Mouse (Mus musculus): ENCODE data around the gene 2310061I04Rik. TPM values are rescaled to one million over a fixed set of nuclear protein-coding genes. Genes with fewer than 3 reads are reported as not detected.

2310061I04Rik gene
- polyA plus RNA-seq, 1 experiment from 2014 or later: 29.0 TPM

DNA sequence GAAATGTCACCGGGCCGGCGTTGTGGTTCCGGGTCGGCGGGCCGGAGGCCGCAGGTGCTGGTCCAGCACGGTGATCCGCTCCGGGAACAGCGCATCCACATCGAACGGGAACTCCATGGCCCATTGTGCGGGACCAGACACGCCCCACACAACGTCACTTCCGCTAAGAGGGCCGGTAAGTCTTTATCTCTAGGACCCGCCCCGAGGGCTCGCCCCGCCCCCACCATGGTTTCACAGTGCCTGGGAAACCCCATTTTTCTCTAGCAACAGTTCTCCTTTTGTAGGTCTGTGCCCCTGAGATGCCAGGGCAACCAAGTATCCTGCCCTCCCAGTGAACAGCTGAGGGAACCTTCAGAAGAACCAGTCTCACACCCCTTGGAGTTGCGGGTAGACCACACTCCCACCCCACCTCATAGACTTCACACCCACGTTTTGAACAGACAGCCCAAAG lies 12.7 kb upstream of the 2310061I04Rik start, which contains the start of gene Atat1:
Gene Atat1, minus strand, starts transcription at position 157 of the 451 bp plus-strand sequence.
- H3K4me3 ChIP-seq: peak within 1 kb of the TSS; percentile 85
- no peaks in the 10 kb centered on the region for H3K9me3 ChIP-seq (replicated peaks)
- WGBS: 4% methylated on average over 25 of the region's 25 CpGs
- peaks cover 25% of the 10 kb centered on the region for H3K4me1 ChIP-seq
- H3K27me3 ChIP-seq (ENCODE audit: low read depth, poor library complexity, severe bottlenecking): no peaks in the 10 kb centered on the region
- DNase-seq (ENCODE audit: low spot score): peak; percentile 96
- H3K36me3 ChIP-seq: peaks cover 81% of the 10 kb centered on the region
- peak within 1 kb of the TSS; percentile 89 for H3K27ac ChIP-seq (replicated peaks)

DNA sequence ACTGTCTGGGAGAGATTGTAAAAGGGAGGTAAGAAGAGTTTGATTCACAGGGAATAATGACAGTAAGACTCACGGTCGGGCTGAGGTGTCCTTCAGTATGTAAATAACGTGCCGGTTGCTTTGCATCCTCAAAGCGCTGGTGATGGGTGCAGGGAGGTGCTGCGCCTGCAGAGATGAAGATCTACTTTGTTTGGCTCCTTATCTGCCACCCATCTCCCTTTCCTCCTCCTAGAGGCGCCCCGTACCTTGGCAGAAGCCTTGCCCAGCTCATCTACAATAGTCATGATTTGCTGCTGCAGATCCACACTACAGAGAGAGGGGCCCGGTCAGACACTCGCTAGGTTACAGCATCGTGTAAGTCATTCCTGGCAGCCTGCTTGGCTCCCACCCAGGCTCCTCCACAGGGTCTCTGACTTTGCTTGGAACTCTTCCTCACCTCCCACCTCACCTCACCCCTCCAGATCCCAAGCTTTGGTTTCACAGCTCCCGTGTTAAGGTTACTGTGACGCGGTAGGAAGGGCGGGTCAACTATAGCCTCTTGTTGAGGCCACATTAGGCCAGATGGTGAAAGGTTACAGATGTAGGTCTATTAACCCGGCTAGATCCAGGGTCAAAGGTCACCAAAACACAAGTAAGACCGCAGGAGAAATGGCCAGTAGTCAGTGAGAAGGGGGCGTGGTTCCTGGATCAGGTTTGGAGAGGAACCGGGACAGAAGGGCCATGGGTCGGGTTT lies 12.1 kb upstream of the 2310061I04Rik start:
- WGBS: 30% methylated on average over 20 of the region's 20 CpGs
- no peaks in the 10 kb centered on the region for H3K9me3 ChIP-seq (replicated peaks)
- peaks cover 22% of the 10 kb centered on the region for H3K4me1 ChIP-seq
- peak overlapping the region; percentile 85 for H3K4me3 ChIP-seq
- H3K27ac ChIP-seq (replicated peaks): peak overlapping the region; percentile 89
- no peaks in the 10 kb centered on the region for H3K27me3 ChIP-seq (ENCODE audit: low read depth, poor library complexity, severe bottlenecking)
- no peak for DNase-seq (ENCODE audit: low spot score)
- peaks cover 84% of the 10 kb centered on the region for H3K36me3 ChIP-seq

DNA sequence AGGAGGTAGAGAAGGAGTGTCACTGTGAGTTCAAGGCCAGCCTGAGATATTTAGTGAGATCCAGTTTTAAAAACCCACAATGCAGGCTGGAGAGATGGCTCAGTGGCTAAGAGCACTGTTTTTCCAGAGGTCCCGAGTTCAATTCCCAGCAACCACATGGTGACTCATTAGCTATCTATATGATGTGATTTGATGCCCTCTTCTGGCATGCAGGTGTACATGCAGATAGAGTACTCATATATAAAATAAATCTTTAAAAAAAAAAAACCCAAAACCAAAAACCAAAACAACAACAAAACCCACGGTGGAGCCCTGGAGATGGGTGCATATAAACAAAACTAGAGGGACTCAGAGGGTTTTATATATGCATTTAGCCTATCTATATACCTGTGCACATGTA lies 10.4 kb upstream of the 2310061I04Rik start:
- Histone ChIP-seq H3K4me1 (peaks cover 22% of the 10 kb centered on the region), H3K27ac (replicated peaks) (no peak overlapping the region), H3K4me3 (peak overlapping the region; percentile 85; the same call in 1 of the 2 replicates), H3K27me3 (ENCODE audit: low read depth, poor library complexity, severe bottlenecking) (no peaks in the 10 kb centered on the region), H3K9me3 (replicated peaks) (no peaks in the 10 kb centered on the region), H3K36me3 (peaks cover 84% of the 10 kb centered on the region)
- 87% methylated on average over 2 of the region's 2 CpGs for WGBS
- no peak for DNase-seq (ENCODE audit: low spot score)

DNA sequence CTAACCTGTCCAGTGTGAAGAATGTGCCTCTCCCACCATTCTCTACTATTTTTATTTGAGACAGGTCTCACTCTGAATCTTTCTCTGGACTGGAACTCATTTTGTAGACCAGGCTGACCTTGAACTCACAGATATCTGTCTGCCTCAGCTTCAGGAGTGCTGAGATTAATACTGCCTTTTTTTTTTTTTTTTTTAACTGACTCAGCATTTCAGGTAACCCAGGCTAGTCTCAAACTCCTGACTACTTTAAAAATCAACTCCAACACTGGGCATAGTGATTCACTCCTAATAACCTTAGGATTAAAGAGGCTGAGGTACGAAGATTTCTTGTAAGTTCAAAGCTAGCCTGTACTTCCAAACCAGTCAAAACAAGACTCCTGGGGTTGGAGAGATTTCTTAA lies 8.4 kb upstream of the 2310061I04Rik start:
- H3K4me3 ChIP-seq: no peak overlapping the region

DNA sequence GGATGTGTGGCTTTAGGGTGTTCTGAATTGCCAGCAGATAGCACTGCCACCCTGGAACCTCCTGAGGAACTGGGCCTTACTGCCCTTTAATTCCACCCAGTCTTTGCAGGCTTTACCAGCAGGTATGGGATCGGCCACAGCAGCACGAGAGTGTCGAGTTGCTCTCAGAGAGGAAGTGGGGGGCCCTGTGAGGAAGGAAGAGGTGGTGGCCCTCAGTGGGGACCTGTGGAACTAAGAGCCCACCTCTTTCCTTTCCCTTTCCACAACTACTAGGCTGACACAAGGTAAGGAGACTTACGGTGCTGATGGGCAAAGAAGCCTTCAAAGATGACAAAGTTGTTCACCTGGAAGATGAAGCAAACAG lies 6.7 kb upstream of the 2310061I04Rik start:
- WGBS: 97% methylated on average over 4 of the region's 4 CpGs
- no peak for DNase-seq (ENCODE audit: low spot score)
- no peak overlapping the region for H3K27ac ChIP-seq (replicated peaks)
- H3K4me1 ChIP-seq: peaks cover 12% of the 10 kb centered on the region
- no peaks in the 10 kb centered on the region for H3K9me3 ChIP-seq (replicated peaks)
- no peak overlapping the region for H3K4me3 ChIP-seq
- no peaks in the 10 kb centered on the region for H3K27me3 ChIP-seq (ENCODE audit: low read depth, poor library complexity, severe bottlenecking)
- H3K36me3 ChIP-seq: peaks cover 99% of the 10 kb centered on the region

More for the DNA sequence above, 8.4 kb upstream of the 2310061I04Rik start:
- WGBS: 96% methylated on average over 1 of the region's 1 CpGs
- Histone ChIP-seq H3K9me3 (replicated peaks) (no peaks in the 10 kb centered on the region), H3K27me3 (ENCODE audit: low read depth, poor library complexity, severe bottlenecking) (no peaks in the 10 kb centered on the region), H3K4me1 (peaks cover 22% of the 10 kb centered on the region), H3K36me3 (peaks cover 84% of the 10 kb centered on the region), H3K27ac (replicated peaks) (no peak overlapping the region)
- no peak for DNase-seq (ENCODE audit: low spot score)

- peaks cover 97% of the 10 kb centered on the region for H3K36me3 ChIP-seq
Observed at GRCm38 (mm10) chr17:35903343-35903991, 6.2 kb upstream of the 2310061I04Rik start.

GRCm38 (mm10) chr17:35900636-35901035 lies 3.4 kb upstream of the 2310061I04Rik start:
- H3K27ac ChIP-seq (replicated peaks): no peak overlapping the region
- peaks cover 25% of the 10 kb centered on the region for H3K4me1 ChIP-seq
- H3K9me3 ChIP-seq (replicated peaks): no peaks in the 10 kb centered on the region
- peaks cover 81% of the 10 kb centered on the region for H3K36me3 ChIP-seq
- no peaks in the 10 kb centered on the region for H3K27me3 ChIP-seq (ENCODE audit: low read depth, poor library complexity, severe bottlenecking)
- no peak overlapping the region for H3K4me3 ChIP-seq
- 95% methylated on average over 3 of the region's 3 CpGs for WGBS
- no peak for DNase-seq (ENCODE audit: low spot score)

More at GRCm38 (mm10) chr17:35903343-35903991, 6.2 kb upstream of the 2310061I04Rik start:
- no peaks in the 10 kb centered on the region for H3K27me3 ChIP-seq (ENCODE audit: low read depth, poor library complexity, severe bottlenecking)
- DNase-seq (ENCODE audit: low spot score): no peak
- H3K9me3 ChIP-seq (replicated peaks): no peaks in the 10 kb centered on the region
- no peak overlapping the region for H3K4me3 ChIP-seq
- H3K4me1 ChIP-seq: peaks cover 7% of the 10 kb centered on the region
- H3K27ac ChIP-seq (replicated peaks): no peak overlapping the region
- 96% methylated on average over 9 of the region's 9 CpGs for WGBS

DNA sequence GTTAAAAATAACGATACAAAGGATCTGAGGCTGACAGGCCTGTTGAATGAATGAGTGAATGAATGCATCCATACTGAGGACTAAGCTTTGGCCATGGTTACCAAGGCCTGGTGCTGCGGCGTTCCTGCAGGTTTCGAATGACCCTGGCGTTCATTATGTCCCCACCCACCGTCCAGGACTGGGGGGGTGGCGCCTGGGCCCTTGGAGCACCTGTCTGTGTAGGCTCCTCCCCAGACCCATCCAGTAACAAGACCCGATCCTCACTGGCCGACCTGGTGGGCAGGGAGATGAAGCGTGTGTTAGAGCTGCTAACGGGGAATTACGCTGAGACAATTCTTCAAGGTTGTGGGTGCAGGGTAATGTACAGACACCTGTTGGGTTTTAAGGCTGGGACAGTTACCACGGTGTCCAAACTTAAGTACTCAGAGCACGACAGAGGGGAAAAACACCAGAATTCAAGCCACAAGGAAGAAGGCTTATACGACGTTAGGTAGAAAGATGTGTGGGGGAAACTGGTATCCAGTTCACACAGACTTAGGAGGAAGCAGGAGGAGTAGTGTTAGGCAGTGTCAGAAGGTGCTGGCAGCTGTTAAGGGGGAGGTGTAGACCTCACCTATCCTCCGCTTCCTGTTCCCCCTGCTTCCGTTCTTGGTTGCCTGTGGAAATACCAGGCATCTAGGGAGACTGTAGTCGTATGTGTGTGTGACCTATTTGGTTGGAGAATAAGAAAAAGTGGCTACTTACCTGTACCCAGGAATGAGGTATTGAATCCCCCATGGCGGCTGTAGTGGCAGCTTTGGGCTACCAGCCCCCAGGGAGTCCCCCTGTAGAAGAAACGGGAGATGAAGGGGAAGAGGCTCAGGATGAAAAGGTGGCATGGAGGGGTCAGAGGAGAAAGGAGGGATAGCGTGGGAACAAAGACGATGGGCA lies 678 bp upstream of the 2310061I04Rik start:
- 49% methylated on average over 23 of the region's 23 CpGs for WGBS
- no peaks in the 10 kb centered on the region for H3K27me3 ChIP-seq (ENCODE audit: low read depth, poor library complexity, severe bottlenecking)
- no peaks in the 10 kb centered on the region for H3K9me3 ChIP-seq (replicated peaks)
- peak overlapping the region; percentile 83 for H3K4me3 ChIP-seq
- H3K36me3 ChIP-seq: peaks cover 79% of the 10 kb centered on the region
- peaks cover 28% of the 10 kb centered on the region for H3K4me1 ChIP-seq
- DNase-seq (ENCODE audit: low spot score): no peak
- H3K27ac ChIP-seq (replicated peaks): peak overlapping the region; percentile 98

- DNase-seq (ENCODE audit: low spot score): no peak
- peaks cover 100% of the 10 kb centered on the region for H3K36me3 ChIP-seq
Observed at GRCm38 (mm10) chr17:35887725-35888124, 9.5 kb downstream of the 2310061I04Rik start.

GRCm38 (mm10) chr17:35883777-35884176 lies 13.5 kb downstream of the 2310061I04Rik start:
- H3K9me3 ChIP-seq (replicated peaks): no peaks in the 10 kb centered on the region
- DNase-seq (ENCODE audit: low spot score): no peak
- peaks cover 15% of the 10 kb centered on the region for H3K4me1 ChIP-seq
- no peaks in the 10 kb centered on the region for H3K27me3 ChIP-seq (ENCODE audit: low read depth, poor library complexity, severe bottlenecking)
- no peak overlapping the region for H3K27ac ChIP-seq (replicated peaks)
- WGBS: 95% methylated on average over 14 of the region's 14 CpGs
- peaks cover 76% of the 10 kb centered on the region for H3K36me3 ChIP-seq
- no peak overlapping the region for H3K4me3 ChIP-seq

More at GRCm38 (mm10) chr17:35887725-35888124, 9.5 kb downstream of the 2310061I04Rik start:
- H3K27ac ChIP-seq (replicated peaks): no peak overlapping the region
- H3K4me3 ChIP-seq: no peak overlapping the region
- H3K27me3 ChIP-seq (ENCODE audit: low read depth, poor library complexity, severe bottlenecking): no peaks in the 10 kb centered on the region
- 94% methylated on average over 11 of the region's 17 CpGs for WGBS
- no peaks in the 10 kb centered on the region for H3K4me1 ChIP-seq
- no peaks in the 10 kb centered on the region for H3K9me3 ChIP-seq (replicated peaks)

- WGBS: 94% methylated on average over 17 of the region's 17 CpGs
- H3K27me3 ChIP-seq (ENCODE audit: low read depth, poor library complexity, severe bottlenecking): no peaks in the 10 kb centered on the region
- H3K36me3 ChIP-seq: peaks cover 68% of the 10 kb centered on the region
- H3K27ac ChIP-seq (replicated peaks): no peak overlapping the region
- DNase-seq (ENCODE audit: low spot score): no peak
- H3K4me3 ChIP-seq: peak overlapping the region; percentile 21; the same call in 1 of the 2 replicates
- peaks cover 15% of the 10 kb centered on the region for H3K4me1 ChIP-seq
- H3K9me3 ChIP-seq (replicated peaks): no peaks in the 10 kb centered on the region
Observed at GRCm38 (mm10) chr17:35882924-35883323, 14.3 kb downstream of the 2310061I04Rik start.

All from midbrain, embryonic 10.5 days (tissue).